Mouse (Mus musculus) monocyte, adult 2 months (primary cell): ENCODE measurements around the gene Cyp2d10.
"Not testable (repeated sequence)": the region's sequence is repeated elsewhere in the genome, so short reads cannot be mapped to it uniquely, and the experiment has no call there.

ENCODE experiments used
- DNase-seq, 2 experiments: peaks; one replicate each; pipeline ENCODE4 v3.0.0; 2022; ENCODE audit warnings: low spot score in 2 of 2, low read depth in 1 of 2

The Cyp2d10 gene

GRCm38 (mm10) chr15:82401516-82401915 is 5.5 kb downstream of the Cyp2d10 start:
- no peak for DNase-seq

- DNase-seq, result not testable (repeated sequence)
Measured at GRCm38 (mm10) chr15:82395955-82396354, 11.0 kb downstream of the Cyp2d10 start.

GRCm38 (mm10) chr15:82393922-82394321 is 13.1 kb downstream of the Cyp2d10 start, which contains the start of gene Cyp2d11:
Gene Cyp2d11 (minus strand): TSS chr15:82394022.
- not testable (repeated sequence) for DNase-seq

- DNase-seq, result not testable (repeated sequence)
Measured at GRCm38 (mm10) chr15:82389916-82390315, 17.1 kb downstream of the Cyp2d10 start.

- no peak for DNase-seq
Measured at GRCm38 (mm10) chr15:82385729-82386128, 21.3 kb downstream of the Cyp2d10 start.

- DNase-seq, result no peak
Measured at GRCm38 (mm10) chr15:82382441-82382840, 24.6 kb downstream of the Cyp2d10 start.

- DNase-seq, result no peak
Measured at GRCm38 (mm10) chr15:82380714-82381062, 26.3 kb downstream of the Cyp2d10 start.

- DNase-seq, result no peak
Measured at GRCm38 (mm10) chr15:82379871-82380713, 26.9 kb downstream of the Cyp2d10 start, which contains the start of gene Cyp2d22. Gene Cyp2d22 (minus strand): TSS chr15:82380260.

GRCm38 (mm10) chr15:82379511-82379870 is 27.5 kb downstream of the Cyp2d10 start:
- DNase-seq, result no peak

GRCm38 (mm10) chr15:82378261-82379180 is 28.5 kb downstream of the Cyp2d10 start:
- no peak for DNase-seq

GRCm38 (mm10) chr15:82377701-82378100 is 29.3 kb downstream of the Cyp2d10 start:
- DNase-seq, result no peak

- no peak for DNase-seq
Measured at GRCm38 (mm10) chr15:82376393-82377138, 30.4 kb downstream of the Cyp2d10 start.

- no peak for DNase-seq
Measured at GRCm38 (mm10) chr15:82375855-82376254, 31.1 kb downstream of the Cyp2d10 start.

GRCm38 (mm10) chr15:82374437-82374836 is 32.6 kb downstream of the Cyp2d10 start:
- no peak for DNase-seq

- DNase-seq, result no peak
Measured at GRCm38 (mm10) chr15:82372991-82373390, 34.0 kb downstream of the Cyp2d10 start.

GRCm38 (mm10) chr15:82372446-82372845 is 34.5 kb downstream of the Cyp2d10 start:
- DNase-seq, result no peak

GRCm38 (mm10) chr15:82368851-82369250 is 38.1 kb downstream of the Cyp2d10 start:
- DNase-seq, result no peak

GRCm38 (mm10) chr15:82368146-82368545 is 38.8 kb downstream of the Cyp2d10 start:
- no peak for DNase-seq

GRCm38 (mm10) chr15:82364561-82364960 is 42.4 kb downstream of the Cyp2d10 start:
- DNase-seq, result not testable (repeated sequence)

- not testable (repeated sequence) for DNase-seq
Measured at GRCm38 (mm10) chr15:82363801-82364200, 43.2 kb downstream of the Cyp2d10 start.

- no peak for DNase-seq
Measured at GRCm38 (mm10) chr15:82362234-82362633, 44.8 kb downstream of the Cyp2d10 start.
